Mouse (Mus musculus) heart, adult 9 months (tissue): Measurements from ENCODE around the gene Chst11.

Experiments
- DNase-seq, 2 experiments: peaks; one replicate each; pipeline ENCODE4 v3.0.0; 2022; ENCODE audit warnings: low spot score in 2 of 2

Chst11 gene

GRCm38 (mm10) chr10:83168303-83169056 lies 183.2 kb downstream of the Chst11 start:
- peak; percentile 31 to 43 for DNase-seq

- no peak for DNase-seq
These were observed 184.3 kb downstream of the Chst11 start for GRCm38 (mm10) chr10:83169554-83169953.

- DNase-seq, result no peak
These were observed 192.9 kb downstream of the Chst11 start for GRCm38 (mm10) chr10:83178151-83178550.

GRCm38 (mm10) chr10:83178661-83179060 lies 193.4 kb downstream of the Chst11 start:
- peak; percentile 27 to 48 for DNase-seq

GRCm38 (mm10) chr10:83181831-83182572 lies 196.7 kb downstream of the Chst11 start:
- no peak for DNase-seq

- peak in 1 of 2 experiments; percentile 11 for DNase-seq
These were observed 197.3 kb downstream of the Chst11 start for GRCm38 (mm10) chr10:83182573-83182960.

GRCm38 (mm10) chr10:83183634-83184479 lies 198.6 kb downstream of the Chst11 start:
- no peak for DNase-seq

- no peak for DNase-seq
These were observed 199.3 kb downstream of the Chst11 start for GRCm38 (mm10) chr10:83184480-83185069.

GRCm38 (mm10) chr10:83185121-83185520 lies 199.8 kb downstream of the Chst11 start:
- DNase-seq, result no peak

- DNase-seq, result no peak
These were observed 200.9 kb downstream of the Chst11 start for GRCm38 (mm10) chr10:83186167-83186566.

- DNase-seq, result no peak
These were observed 201.7 kb downstream of the Chst11 start for GRCm38 (mm10) chr10:83186984-83187383.

GRCm38 (mm10) chr10:83189071-83189470 lies 203.8 kb downstream of the Chst11 start:
- no peak for DNase-seq

GRCm38 (mm10) chr10:83191476-83191875 lies 206.2 kb downstream of the Chst11 start:
- no peak for DNase-seq

- DNase-seq, result no peak
These were observed 206.7 kb downstream of the Chst11 start for GRCm38 (mm10) chr10:83191982-83192381.

GRCm38 (mm10) chr10:83197690-83198336 lies 212.5 kb downstream of the Chst11 start:
- DNase-seq, result peak; percentile 26 to 75

- DNase-seq, result no peak
These were observed 213.4 kb downstream of the Chst11 start for GRCm38 (mm10) chr10:83198692-83199091.

GRCm38 (mm10) chr10:83199290-83199689 lies 214.0 kb downstream of the Chst11 start:
- DNase-seq, result no peak

GRCm38 (mm10) chr10:83201525-83201924 lies 216.2 kb downstream of the Chst11 start:
- no peak for DNase-seq

GRCm38 (mm10) chr10:83202906-83203702 lies 217.8 kb downstream of the Chst11 start:
- DNase-seq, result no peak

- no peak for DNase-seq
These were observed 223.1 kb downstream of the Chst11 start for GRCm38 (mm10) chr10:83208436-83208835.
